Mouse (Mus musculus): ENCODE measurements around the gene Mcmbp.

Mcmbp gene

DNA sequence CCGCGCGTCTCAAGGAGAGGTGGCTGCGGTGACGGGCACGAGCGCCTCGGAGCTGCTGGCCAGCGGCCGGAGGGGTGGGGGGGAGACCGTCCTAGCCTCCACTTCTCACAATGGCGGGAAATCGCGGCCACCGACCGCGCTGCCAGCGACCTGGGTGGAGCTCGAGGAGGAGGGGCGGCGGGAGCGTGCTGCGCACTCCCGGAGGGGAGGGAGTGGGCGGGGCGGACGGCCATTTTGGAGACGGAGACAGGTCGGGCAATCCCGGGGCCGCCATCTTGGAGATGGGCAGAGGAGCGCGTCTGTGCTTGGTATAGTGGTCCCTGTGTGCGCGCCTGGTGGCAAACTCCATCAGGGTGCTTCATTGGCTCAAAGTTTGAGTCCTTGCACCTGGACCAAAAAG, at the start of gene Mcmbp:
Gene Mcmbp, minus strand, starts transcription at position 162 of the 400 bp plus-strand sequence.
- DNase-seq (ENCODE audit: low read depth, low spot score): peak; percentile 97

DNA sequence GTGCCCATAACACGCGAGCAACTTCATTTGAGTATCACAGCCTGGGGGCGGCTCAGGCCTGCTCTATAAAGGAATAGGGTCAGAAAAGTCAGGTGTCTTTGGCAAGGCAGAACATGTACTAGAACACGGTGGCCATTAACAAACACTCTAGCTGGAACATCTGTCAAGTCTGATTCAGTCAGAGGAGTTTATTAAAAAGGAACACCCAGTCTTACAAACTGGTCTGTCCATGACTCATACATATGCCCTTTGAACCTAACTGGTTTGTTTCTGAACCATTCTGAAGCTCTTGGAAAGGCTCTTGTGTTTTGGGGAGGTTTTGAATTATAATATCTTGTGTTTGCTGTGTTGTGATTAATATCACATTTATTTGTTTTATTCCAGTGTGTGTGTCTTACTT, 49.8 kb upstream of the Mcmbp start:
- DNase-seq (ENCODE audit: low read depth, low spot score): no peak

DNA sequence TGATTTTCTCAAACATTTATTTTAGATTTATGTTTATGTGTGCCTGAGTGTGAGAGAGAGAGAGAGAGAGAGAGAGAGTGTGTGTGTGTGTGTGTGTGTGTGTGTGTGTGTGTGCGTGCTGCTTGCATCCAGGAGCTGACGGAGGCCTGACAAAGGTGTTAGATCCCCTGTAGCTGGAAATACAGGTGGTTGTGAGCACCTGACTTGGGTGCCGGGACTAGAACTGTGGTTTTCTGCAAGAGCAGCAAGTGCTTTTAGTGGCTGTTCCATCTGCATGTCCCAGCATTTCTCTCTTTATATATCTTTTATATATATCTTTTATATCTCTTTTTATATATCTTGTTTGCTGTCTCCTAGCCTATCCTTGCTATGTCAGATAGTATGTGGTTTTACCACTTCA, 41.6 kb upstream of the Mcmbp start:
- no peak for DNase-seq (ENCODE audit: low read depth, low spot score)

DNA sequence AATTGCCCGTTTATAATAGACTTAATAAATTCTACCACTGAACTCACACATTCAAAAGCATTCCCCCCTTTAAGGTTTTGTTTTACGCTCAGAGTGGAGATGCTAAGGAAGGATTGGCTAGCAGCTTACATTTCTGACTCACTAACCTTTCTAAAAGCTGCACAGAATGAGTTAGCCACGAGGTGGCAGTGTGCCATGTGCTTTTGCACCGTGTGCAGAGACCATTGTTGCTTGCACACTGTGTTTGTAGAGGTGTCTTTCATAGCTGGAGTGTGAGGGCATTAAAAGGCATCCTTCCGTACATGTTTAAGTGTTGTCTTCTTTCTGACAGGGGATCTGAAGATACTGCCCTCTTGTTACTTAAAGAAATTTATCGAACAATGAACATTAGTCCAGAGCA, 39.0 kb upstream of the Mcmbp start:
- DNase-seq (ENCODE audit: low read depth, low spot score): peak; percentile 90

DNA sequence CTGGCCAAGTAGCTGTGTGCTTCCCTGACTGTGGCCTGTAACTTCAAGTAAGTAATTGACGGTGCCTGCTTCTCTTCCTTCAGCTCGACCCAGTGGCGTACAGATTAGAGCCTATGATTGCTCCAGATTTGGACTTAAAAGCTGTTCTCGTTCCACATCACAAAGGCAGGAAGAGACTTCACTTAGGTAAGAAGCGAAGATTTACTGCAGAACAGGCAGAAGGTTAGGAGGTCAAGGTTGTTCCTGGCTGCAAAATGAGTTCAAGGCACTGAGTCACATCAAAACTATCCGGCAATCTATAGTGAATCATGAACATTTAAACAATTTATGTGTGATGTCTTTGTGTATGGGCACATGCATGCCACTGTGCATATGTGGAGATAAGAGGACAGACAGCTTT, 36.9 kb upstream of the Mcmbp start:
- DNase-seq (ENCODE audit: low read depth, low spot score): no peak

DNA sequence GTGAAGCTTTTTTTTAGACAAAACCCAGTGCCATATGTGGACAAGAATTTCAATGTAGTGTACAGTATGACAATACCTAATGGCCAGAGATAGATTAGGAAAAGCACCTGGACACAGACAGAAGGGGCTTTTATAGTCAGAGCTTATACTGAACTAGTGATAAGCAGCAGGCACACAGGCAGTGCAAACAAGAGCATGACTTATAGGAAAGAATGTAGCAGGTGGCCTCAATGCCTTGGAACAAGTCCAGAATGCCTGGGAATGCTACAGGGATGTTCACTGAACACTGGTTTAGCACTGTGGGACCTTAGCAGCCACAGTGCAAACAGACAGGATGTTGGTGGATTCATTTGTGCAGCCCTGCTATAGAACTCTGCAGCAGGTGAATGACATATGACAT, 26.4 kb upstream of the Mcmbp start:
- peak; percentile 18 for DNase-seq (ENCODE audit: low read depth, low spot score)

DNA sequence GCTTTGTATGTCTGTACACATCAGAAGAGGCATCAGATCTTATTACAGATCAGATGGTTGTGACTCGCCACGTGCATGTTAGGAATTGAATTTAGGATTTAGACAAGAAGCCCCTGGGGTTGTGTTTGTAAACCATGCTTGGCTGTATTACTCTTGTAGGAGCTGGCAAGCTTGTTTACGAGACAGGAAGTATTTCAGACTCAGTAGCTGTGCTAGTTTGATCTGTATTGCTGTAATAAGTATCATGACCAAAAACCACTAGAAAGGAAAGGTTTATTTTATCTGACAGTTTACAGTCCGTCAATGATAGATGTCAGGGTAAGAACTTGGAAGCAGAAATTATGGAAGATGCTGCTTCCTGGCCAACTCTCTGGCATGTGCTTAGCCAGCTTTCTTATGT, 18.7 kb upstream of the Mcmbp start:
- no peak for DNase-seq (ENCODE audit: low read depth, low spot score)

DNA sequence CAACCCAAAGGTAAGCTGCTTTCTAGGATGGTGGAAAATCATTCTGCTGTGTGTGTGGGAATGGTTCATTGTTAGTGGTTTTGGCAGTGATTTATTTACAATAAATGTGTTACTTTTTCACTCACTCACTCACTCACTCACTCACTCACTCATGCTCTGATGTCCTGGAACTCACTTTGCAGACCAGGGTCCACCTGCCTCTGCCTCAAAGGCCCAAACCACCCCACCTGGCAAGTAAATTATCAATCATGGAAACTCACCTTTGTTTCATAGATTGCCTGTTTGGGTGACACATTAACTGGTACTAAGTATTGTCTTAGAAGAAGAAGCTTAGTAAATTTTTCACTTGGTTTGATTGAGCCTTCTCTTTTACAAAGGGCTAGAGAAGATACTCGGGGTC, 15.1 kb upstream of the Mcmbp start:
- DNase-seq (ENCODE audit: low read depth, low spot score): no peak

DNA sequence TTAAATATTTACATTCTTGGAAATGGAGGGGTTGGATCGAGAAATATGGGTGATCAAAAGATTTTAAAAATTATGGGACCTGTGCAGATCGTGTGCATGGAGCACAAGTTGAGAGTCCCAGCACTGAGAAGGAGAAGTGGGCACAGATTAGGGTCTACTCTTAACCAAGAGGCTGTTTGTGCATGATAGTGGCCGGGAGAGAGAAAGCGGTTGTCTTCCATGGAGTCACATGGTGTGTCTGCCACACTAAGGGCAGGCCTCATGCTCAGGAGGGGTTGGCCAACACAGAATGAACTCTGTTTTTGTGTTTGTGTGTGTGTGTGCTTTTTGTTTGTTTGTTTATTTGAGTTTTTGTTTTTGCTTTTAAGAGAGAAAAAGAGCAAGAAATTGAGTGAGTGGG, 11.7 kb upstream of the Mcmbp start:
- DNase-seq (ENCODE audit: low read depth, low spot score): no peak

DNA sequence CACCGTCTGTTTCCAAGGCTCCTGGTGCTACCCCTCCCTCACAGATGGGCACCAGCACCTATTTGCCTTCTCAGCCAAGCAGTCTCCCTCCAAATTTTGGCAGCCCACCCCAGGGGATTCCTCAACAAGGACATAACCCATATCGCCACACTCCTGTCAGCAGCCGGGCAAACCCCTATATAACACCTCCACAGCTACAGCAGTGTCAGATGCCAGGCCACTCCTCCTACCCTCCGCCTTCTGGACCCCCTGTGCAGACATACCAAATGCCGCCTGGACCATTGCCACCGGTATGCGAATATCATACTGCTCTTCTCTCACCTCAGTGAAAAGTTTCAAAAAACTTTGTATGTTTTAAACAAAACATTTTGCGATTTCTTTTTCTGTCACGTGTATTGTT, 10.0 kb upstream of the Mcmbp start:
- peak; percentile 54 for DNase-seq (ENCODE audit: low read depth, low spot score)

DNA sequence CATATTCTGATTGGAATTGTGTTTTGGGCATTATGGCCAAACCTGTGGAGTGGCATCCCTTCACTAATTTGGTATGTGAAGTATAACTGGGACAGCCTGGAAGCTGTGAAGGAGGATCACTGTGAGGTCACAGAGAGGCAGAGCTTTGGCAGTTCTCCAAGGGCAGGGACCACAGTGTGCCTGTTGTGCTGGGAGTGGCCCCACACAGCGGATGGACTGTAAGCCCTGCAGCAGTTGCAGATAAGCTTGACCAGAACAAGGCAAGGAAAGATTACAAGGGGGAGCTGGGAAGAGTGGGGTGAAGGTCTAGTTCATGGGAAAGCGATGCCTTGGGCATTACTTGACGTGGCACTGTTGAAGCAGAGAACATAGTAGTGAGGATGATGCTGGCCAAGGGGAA, 8.5 kb upstream of the Mcmbp start:
- peak; percentile 81 for DNase-seq (ENCODE audit: low read depth, low spot score)

DNA sequence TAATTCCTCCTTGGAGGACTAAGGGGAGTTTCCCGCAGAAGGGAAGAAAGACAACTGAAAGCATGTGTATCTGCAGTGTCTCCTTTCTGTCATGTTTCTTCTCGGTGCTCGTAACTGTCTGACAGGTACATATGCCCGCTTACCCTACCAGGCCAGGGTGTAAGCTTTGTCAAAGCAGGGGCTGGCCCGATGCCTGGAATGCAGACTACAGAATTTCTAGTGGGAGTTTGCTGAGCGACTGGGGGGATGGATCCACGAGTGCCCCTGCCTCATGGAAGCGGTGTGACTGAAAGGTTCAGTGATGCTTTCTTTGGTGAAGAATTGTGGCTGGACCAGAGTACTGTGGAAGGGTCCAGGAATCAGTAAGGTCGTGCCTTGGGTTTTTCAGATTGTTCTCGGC, 5.9 kb upstream of the Mcmbp start:
- no peak for DNase-seq (ENCODE audit: low read depth, low spot score)

DNA sequence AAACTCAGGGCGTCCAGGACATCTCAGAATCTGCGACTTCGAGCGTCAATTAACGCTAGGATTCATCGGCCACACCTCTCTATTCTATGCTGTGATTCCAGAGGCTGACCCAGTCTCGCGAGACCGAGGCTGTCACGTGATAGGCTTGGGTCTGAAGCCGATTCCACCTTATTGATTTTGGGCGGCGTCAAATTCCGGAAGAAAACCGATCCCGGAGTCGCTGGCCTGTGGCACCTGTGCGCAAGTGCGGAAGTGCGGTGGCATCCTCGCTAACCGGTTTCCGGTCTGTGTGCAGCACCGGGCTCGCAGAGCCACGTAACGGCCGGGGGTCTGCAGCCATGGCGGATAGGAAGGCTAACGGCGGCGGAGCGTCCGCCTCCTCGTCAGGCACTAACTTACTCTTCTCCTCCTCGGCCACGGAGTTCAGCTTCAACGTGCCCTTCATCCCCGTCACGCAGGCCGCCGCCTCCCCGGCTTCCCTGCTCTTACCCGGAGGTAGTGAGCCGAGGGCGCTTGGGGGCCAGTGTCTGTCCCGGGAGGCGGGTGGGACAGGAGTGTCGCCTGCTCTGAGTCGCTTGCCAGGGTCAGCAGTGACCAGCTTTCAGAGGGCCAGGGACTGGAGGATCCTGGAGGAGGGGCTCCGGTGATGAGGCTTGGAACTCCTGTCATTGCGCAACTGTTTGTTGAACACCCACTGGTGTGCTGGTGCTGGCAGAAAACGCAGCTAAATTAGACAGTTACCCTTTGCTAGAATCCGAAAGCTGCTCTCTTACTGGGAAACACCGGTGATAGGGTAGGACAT, 4.6 kb upstream of the Mcmbp start, which contains the start of gene Sec23ip:
Gene Sec23ip, plus strand, starts transcription at position 260 of the 802 bp plus-strand sequence.
- peak; percentile 100 for DNase-seq (ENCODE audit: low read depth, low spot score)

DNA sequence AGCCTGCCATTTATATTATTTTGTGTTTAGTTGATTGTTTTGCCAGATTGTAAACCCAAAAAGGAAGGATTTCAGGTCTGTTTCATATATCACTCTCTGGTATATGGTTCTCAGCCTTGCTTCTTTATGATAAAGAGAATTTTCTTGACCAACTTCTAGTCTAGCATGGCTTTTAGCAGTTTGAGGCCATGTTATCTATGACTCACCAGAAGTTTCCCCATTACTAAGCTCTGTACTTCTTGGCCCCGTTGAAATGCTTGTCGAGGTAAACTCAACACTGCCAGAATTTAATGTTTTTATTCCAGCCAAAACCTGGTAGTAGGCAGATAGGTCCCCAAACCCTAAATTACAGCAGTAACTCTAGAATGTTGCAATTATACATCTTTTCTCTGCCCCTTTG, 3.6 kb upstream of the Mcmbp start:
- no peak for DNase-seq (ENCODE audit: low read depth, low spot score)

DNA sequence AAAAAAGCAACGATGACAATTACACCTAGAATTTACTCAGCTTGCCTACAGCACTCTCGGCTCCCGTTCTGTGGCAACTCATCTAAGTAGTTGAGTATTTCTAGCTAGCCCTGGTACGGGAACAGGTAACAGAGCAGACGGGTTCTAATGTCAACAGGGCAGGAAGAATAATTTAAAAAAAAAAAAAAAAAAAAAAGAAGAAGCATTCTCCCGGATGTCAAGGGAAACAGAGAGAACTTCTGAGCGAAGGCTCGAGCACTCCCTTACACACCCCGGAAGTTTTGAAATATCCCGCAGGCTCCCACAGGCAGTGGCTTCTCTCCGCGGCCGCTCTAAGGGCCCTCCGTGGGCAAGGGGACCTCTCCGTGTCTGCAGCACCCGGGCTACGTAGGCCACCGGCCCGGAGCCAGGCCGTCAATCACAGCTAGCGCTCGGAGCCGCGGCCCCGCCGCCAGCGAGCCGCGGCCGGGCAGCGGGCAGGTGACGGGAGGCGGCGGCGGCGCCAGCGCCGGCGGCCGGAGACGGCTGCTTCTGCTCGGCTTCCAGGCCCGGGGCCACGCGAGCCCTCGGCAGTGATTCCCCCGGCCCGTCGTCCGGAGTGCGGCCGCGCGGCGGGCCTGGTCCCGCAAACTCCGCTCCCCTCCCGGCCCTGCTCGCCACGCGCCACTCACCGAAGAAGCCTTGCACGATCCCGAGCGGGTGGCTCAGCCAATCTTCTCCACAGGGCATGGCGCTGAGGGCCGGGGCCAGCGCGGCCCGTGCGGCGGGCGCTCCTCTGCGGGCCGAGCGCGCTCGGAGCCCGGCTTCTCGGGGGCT, 625 bp downstream of the Mcmbp start:
- peak; percentile 39 for DNase-seq (ENCODE audit: low read depth, low spot score)

DNA sequence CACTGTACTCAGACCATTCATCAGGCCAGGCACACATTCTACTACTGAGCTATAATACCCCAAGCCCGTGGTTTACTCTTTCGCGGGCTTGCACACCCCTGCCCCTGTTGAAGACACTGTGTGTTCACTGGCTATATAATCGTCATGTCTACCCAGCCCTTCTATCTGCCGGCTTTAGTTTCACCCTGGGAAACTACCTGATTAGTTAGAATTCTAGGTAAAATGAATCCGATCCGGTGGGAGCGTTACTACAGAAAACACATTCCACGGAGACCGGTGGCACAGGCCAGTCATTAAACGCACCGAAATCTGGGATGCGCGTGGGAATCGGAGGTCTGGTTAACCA, 1.2 kb downstream of the Mcmbp start:
- no peak for DNase-seq (ENCODE audit: low read depth, low spot score)

DNA sequence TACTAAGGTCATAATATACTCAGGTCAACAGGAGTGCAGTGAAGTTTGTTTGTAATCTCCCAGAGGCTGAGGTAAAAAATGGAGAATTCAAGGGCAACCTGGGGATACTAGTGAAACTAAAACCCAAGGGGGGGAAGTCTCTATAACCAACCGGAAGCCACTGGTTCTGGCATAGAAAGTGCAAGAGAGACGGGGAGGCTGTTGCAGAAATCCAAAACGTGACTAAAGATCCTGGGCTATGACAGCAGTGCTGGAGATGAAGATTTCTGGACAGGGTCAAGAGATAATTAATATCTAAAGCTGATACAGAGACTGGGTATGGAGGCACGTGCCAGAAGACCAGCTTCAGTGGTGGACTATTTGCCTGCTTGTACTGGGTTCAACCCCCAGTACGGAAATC, 2.3 kb downstream of the Mcmbp start:
- no peak for DNase-seq (ENCODE audit: low read depth, low spot score)

DNA sequence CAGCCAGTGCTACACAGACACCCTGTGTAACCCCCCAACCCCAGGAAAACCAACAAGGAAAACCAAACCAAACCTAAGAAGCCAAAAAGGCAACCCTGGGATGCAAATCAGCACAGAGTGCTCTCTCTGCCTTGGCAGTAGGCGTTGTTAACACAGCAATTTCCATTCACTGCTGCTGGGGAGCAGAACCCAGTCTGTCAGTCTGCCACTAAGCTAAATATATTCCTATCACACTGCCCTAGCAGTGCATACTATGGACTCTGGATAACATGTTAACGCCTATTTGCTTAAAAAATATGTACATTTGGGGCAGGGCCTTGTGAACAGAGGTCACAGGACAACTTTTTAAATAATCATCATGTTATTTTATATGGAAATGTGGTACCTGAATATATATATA, 8.7 kb downstream of the Mcmbp start:
- DNase-seq (ENCODE audit: low read depth, low spot score): peak; percentile 65

DNA sequence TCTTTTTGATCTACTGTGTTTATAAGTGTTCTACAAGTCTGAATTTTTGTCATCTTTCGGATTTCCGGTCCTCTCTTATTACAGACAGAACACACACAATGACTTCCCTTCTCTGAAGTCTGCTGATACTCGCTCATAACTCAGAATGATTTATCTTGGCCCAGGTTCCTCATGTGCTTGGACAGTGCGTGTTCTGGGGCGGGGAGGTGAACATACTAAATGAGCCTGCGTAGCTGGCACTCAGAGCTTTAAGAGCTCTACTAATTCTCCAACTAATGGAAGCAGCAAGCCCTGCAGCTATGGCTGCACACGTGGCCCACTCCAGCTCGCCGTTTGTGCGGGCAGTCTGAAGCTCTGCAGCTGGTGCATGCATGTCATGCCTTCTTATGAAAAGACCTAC, 11.6 kb downstream of the Mcmbp start:
- no peak for DNase-seq (ENCODE audit: low read depth, low spot score)

DNA sequence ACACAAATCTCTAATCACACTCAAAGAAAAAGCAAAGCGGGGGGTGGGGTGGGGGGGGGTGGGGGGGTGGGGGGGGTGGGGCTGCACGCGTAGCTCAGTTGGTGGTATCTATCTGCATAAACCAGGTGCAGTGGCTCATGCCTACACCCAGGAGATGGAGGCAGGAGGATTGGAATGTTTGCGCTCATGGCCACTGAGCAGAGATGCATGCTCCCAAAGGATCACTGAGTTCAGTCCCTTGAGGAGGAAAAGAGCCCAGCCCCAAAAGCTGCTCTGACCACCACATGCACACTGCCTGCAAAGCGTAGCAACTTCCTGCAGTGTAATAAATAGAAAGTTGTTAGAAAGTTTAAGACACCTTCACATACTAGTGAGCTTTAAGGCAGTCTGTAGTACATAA, 12.6 kb downstream of the Mcmbp start:
- no peak for DNase-seq (ENCODE audit: low read depth, low spot score)

DNA sequence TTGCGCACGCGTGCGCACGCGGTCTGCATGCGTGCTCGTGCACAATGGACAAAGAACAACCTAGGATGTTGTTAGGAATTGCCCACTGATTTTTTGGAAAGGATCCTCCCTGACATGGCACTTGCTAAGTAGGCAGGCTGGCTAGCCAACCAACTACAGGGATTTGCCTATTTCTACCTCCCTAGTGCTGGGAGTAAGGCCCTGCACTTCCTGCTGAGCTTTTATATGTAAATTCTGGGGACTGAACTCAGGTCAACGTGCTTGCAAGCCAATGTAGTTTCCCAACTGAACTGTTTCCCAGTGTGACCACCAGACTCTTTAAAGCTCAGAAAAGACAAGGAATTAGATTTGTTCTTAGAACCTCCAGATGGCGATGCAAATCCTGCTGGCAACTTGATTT, 13.3 kb downstream of the Mcmbp start:
- DNase-seq (ENCODE audit: low read depth, low spot score): no peak

DNA sequence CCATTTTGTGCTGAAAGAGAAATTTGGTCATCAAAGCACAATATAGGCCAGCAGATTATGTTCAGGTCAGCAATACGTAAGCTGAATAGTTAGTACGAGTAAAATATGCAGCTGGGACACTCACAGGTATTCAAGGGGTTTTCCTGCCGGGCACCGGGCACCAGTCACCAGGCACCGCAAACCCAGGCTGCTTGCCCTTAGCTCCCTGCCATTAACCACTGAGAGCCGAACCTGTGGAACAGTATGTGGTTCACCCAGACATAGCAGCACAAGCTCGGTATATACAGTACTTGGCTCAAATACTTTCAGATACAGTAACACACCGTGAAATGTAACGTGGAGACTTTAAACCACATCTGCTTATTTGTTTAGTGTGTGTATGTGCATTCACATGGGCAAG, 15.1 kb downstream of the Mcmbp start:
- DNase-seq (ENCODE audit: low read depth, low spot score): no peak

DNA sequence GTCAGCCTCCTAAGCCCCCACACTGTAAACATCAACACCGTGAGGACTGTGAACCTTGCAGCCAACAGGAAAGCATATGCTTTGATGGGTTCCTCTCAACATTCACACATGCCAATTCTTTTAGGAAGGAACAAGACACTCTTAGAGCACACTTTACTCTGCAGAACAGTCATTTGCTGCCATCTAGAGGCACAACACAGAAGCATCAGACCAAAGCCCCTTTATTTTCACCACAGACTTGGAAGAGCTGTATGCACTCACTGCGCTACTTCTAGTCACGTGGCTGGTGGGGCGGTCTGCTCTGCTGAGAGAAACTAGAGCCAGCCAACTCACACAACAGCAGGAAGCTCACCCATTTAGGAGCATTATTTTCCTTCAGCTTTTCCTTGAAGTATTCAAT, 15.5 kb downstream of the Mcmbp start:
- DNase-seq (ENCODE audit: low read depth, low spot score): peak; percentile 94
